Mouse (Mus musculus) R1 (cell line): ENCODE results near the gene Hexim1.
A peak's percentile ranks its signal among the peaks of the same experiment; 100 is the strongest.

Experiments used
- DNase-seq: peaks from one replicate; pipeline ENCODE4 v3.0.0-alpha.2; 2018; ENCODE audit warnings: low read depth, low spot score

Gene Hexim1

DNA sequence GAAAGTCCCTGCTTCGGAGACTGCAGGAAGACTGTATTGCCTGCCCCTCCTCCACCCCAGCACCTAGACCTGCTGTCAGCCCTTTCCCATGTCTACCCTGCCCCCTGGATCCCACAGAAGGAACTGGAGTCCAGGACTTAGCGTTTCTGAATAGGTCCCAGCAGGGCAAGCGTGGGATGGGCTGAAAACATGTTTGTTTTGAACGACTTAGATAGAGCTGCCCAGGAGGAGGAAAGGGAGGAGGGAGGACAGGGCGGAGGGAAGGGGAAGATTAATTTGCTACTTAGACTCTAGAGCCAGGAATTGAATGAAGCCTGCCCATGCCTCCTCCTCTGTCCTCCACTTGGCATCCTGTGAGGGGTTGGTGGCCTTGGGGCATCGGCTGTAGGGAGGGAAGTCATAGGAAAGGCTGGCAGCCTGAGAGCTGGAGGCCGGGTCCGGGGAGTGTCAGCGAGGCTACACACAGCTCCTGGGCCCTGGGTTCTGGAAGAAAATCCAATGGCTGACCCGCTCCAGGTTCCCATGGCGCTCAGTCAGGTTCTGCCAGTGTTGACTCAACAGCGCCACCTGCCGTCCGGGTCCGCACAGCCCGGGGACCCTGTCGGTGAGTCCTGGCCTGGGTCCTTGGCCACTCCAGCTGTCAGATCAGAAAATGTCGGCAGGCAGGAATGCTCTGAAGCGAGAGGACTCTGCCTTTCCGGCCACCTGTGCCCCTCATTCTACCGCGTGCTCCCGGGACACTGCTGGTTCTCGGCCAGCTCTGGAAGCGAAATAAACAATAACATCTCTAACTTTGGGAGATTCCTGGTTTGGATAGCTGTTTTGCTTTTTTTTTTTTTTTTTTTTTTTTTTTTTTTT is 42.8 kb downstream of the Hexim1 start:
- peak; percentile 96 for DNase-seq

DNA sequence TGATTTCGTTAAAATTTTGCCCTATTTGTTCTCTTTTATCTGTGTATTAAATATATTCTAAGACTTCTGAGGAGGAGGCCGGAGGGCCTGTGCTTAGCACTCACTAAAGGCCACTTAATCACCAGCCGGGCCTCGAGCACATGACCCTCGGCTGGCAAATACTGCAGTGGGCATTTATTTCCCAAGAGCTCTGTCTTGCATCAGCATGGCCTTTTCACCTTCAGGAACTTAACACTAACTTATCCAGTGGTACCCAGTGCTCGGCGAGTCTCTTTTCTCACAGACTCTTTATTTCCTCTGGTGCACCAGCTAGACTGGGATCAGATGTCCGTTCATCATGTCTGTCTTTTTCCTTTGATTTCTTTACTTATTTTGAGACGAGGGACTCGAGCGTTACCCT is 44.7 kb downstream of the Hexim1 start:
- DNase-seq = no peak

DNA sequence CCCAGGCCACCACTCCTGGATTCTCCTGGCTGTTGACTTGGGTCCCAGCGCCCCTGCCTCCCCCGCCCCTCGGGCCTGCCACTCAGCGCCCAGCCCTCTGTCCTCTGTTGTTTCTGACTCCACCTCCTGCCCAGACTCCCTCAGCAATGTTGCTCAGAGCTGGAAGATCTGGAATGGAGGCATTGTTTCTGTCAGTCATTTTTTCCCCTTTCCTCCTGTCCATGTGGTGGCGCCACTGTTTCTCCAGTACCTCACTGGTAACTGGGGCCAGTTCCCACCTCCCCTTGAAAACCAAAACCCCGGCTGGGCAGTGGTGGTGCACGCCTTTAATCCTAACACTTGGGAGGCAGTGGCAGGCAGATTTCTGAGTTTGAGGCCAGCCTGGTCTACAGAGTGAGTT is 45.4 kb downstream of the Hexim1 start:
- DNase-seq = peak; percentile 97

DNA sequence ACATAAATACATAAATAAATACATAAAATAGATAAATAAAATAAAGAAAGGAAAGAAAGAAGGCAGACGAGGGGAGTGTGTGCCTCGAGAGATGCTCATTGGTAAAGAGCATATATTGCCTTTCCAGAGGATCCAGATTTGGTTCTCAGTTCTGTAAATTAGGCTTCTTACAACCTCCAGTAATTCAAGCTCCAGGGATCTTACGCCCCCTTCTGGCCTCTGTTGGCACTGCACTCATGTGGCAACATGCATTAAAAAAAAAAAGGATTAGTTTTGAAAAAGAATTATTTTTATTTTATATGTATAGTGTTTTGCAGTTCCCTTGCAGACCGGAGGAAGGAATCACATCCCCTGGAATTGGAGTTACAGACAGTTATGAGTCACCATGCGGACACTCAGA is 46.1 kb downstream of the Hexim1 start:
- DNase-seq = peak; percentile 82

DNA sequence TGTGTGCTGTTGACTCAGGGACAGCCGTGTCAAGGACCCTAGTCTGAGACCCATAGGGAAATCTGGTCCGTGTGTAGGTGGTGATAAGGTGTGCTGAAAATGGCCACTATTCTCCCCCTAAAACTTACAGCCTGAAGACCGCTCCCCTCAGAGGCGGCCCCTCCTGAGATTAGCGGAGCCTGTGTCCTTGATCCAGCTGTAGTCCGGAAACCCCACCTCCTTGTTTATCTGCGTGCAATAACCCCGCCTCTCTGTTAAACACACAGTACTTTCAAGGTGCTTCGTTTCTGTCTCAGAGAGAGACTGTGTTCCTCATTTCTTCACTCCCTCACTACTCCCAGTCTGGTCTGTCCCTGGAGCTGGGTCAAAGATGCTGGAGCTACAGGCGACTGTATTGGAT is 48.4 kb downstream of the Hexim1 start:
- peak; percentile 82 for DNase-seq

DNA sequence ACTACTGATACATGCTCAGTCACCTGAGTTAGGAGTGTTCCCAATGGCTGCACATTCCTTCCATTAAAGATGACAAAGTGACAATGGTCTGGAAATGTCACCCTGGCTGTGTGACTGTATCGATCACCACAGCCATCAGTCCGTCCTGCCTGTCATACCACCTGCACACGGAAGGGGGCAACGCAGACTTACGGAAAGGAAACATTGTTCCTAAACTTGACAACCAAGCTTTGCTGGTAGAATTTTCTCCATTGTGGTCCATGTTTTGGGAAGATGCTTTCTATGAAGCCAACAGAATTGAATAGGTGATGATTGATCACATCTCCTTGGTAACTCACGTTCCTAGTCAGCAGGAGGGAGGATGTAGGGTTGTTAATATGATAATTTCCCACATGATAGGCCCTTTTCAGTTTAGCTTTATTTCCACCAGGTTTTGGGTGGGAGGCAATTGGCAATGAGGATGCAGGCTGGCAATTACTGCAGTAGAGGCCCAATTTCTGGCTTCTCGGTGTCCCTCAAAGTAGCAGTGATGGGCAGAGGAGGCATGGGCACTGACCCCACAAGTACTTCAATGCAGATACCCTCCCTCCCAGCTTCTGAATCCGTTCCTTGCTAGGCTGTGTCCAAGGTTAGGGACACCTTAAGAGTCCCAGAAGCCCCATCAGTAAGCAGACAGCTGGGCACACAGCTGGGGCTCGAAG is 52.8 kb downstream of the Hexim1 start:
- DNase-seq = peak; percentile 72
